Mouse (Mus musculus): Measurements from ENCODE around the gene Phc2. TPM values are rescaled to one million over a fixed set of nuclear protein-coding genes. Genes with fewer than 3 reads are reported as not detected.

Gene Phc2
- total RNA-seq, 1 experiment = 29.8 TPM

- TF ChIP-seq HCFC1 (IDR thresholded peaks at IDR 0.05; ENCODE audit: borderline replicate concordance, insufficient read depth, low read length) (no peak), CHD2 (IDR thresholded peaks at IDR 0.05; ENCODE audit: low read depth, low read length) (no peak), ZNF384 (IDR thresholded peaks at IDR 0.05; ENCODE audit: low read depth, low read length) (no peak), ZC3H11A (IDR thresholded peaks at IDR 0.05; ENCODE audit: borderline replicate concordance, low read depth, low read length) (no peak), MAFK (IDR thresholded peaks at IDR 0.05; ENCODE audit: insufficient read depth, low read depth, low read length) (no peak)
- H3K9me3 ChIP-seq (ENCODE audit: control insufficient read depth, insufficient read depth, low read depth, low read length) = no peaks in the 10 kb centered on the region
- no peak overlapping the region for H3K4me3 ChIP-seq (ENCODE audit: insufficient read depth in 1 of 2, low read depth in 1 of 2, low read length in 2 of 2, poor library complexity in 1 of 2, severe bottlenecking in 1 of 2)
- in situ Hi-C loops (cut with MboI; ENCODE audit: low sequenced_read_pairs in 2 of 2, unreplicated experiment in 2 of 2) = no loop called here
- H3K36me3 ChIP-seq (ENCODE audit: control insufficient read depth, insufficient read depth, low read length, poor library complexity, severe bottlenecking) = peaks cover 30% of the 10 kb centered on the region
- DNase-seq (ENCODE audit: low read depth, low spot score) = no peak
- H3K27ac ChIP-seq (ENCODE audit: insufficient read depth, low read depth, low read length, poor library complexity, severe bottlenecking) = no peak overlapping the region
- H3K4me1 ChIP-seq (ENCODE audit: control insufficient read depth in 2 of 2, insufficient read depth in 2 of 2, low read length in 2 of 2, poor library complexity in 1 of 2) = peaks cover 2% of the 10 kb centered on the region in 2 experiments; a peak in 2 of 4 replicates
- no peak overlapping the region for H3K9ac ChIP-seq (ENCODE audit: insufficient read depth, low read depth, low read length, poor library complexity, severe bottlenecking)
Measured at GRCm38 (mm10) chr4:128743031-128743626, 88.6 kb downstream of the Phc2 start.

GRCm38 (mm10) chr4:128745160-128745559, 90.7 kb downstream of the Phc2 start:
- Histone ChIP-seq H3K27ac (ENCODE audit: insufficient read depth, low read depth, low read length, poor library complexity, severe bottlenecking) (no peak overlapping the region), H3K9me3 (ENCODE audit: control insufficient read depth, insufficient read depth, low read depth, low read length) (no peaks in the 10 kb centered on the region), H3K36me3 (ENCODE audit: control insufficient read depth, insufficient read depth, low read length, poor library complexity, severe bottlenecking) (peaks cover 40% of the 10 kb centered on the region), H3K9ac (ENCODE audit: insufficient read depth, low read depth, low read length, poor library complexity, severe bottlenecking) (no peak overlapping the region), H3K4me3 (ENCODE audit: insufficient read depth in 1 of 2, low read depth in 1 of 2, low read length in 2 of 2, poor library complexity in 1 of 2, severe bottlenecking in 1 of 2) (no peak overlapping the region), H3K4me1 (ENCODE audit: control insufficient read depth in 2 of 2, insufficient read depth in 2 of 2, low read length in 2 of 2, poor library complexity in 1 of 2) (peaks cover 0 to 2% of the 10 kb centered on the region in 2 experiments; a peak in 1 of 4 replicates)
- TF ChIP-seq HCFC1 (IDR thresholded peaks at IDR 0.05; ENCODE audit: borderline replicate concordance, insufficient read depth, low read length) (no peak), ZC3H11A (IDR thresholded peaks at IDR 0.05; ENCODE audit: borderline replicate concordance, low read depth, low read length) (no peak), MAFK (IDR thresholded peaks at IDR 0.05; ENCODE audit: insufficient read depth, low read depth, low read length) (no peak), CHD2 (IDR thresholded peaks at IDR 0.05; ENCODE audit: low read depth, low read length) (no peak), ZNF384 (IDR thresholded peaks at IDR 0.05; ENCODE audit: low read depth, low read length) (no peak)
- no peak for DNase-seq (ENCODE audit: low read depth, low spot score)
- in situ Hi-C loops (cut with MboI; ENCODE audit: low sequenced_read_pairs in 2 of 2, unreplicated experiment in 2 of 2) = no loop called here

- H3K36me3 ChIP-seq (ENCODE audit: control insufficient read depth, insufficient read depth, low read length, poor library complexity, severe bottlenecking) = peaks cover 54% of the 10 kb centered on the region
- TF ChIP-seq HCFC1 (IDR thresholded peaks at IDR 0.05; ENCODE audit: borderline replicate concordance, insufficient read depth, low read length) = no peak
- no peak for TF ChIP-seq ZC3H11A (IDR thresholded peaks at IDR 0.05; ENCODE audit: borderline replicate concordance, low read depth, low read length)
- TF ChIP-seq ZNF384 (IDR thresholded peaks at IDR 0.05; ENCODE audit: low read depth, low read length) = no peak
- no peak for TF ChIP-seq CHD2 (IDR thresholded peaks at IDR 0.05; ENCODE audit: low read depth, low read length)
- no peak for TF ChIP-seq MAFK (IDR thresholded peaks at IDR 0.05; ENCODE audit: insufficient read depth, low read depth, low read length)
- H3K27ac ChIP-seq (ENCODE audit: insufficient read depth, low read depth, low read length, poor library complexity, severe bottlenecking) = no peak overlapping the region
- 0 out of 4 replicates have a peak, but pooled peaks cover 0 to 2% of the 10 kb centered on the region in 2 experiments for H3K4me1 ChIP-seq (ENCODE audit: control insufficient read depth in 2 of 2, insufficient read depth in 2 of 2, low read length in 2 of 2, poor library complexity in 1 of 2)
- H3K4me3 ChIP-seq (ENCODE audit: insufficient read depth in 1 of 2, low read depth in 1 of 2, low read length in 2 of 2, poor library complexity in 1 of 2, severe bottlenecking in 1 of 2) = no peak overlapping the region
- in situ Hi-C loops (cut with MboI; ENCODE audit: low sequenced_read_pairs in 2 of 2, unreplicated experiment in 2 of 2) = no loop called here
- H3K9me3 ChIP-seq (ENCODE audit: control insufficient read depth, insufficient read depth, low read depth, low read length) = no peaks in the 10 kb centered on the region
- H3K9ac ChIP-seq (ENCODE audit: insufficient read depth, low read depth, low read length, poor library complexity, severe bottlenecking) = no peak overlapping the region
- DNase-seq (ENCODE audit: low read depth, low spot score) = no peak
Measured at GRCm38 (mm10) chr4:128747614-128748270, 93.2 kb downstream of the Phc2 start.

GRCm38 (mm10) chr4:128748309-128748708, 93.8 kb downstream of the Phc2 start:
- Histone ChIP-seq H3K9me3 (ENCODE audit: control insufficient read depth, insufficient read depth, low read depth, low read length) (no peaks in the 10 kb centered on the region), H3K4me1 (ENCODE audit: control insufficient read depth in 2 of 2, insufficient read depth in 2 of 2, low read length in 2 of 2, poor library complexity in 1 of 2) (0 out of 4 replicates have a peak, but pooled peaks cover 0 to 2% of the 10 kb centered on the region in 2 experiments), H3K27ac (ENCODE audit: insufficient read depth, low read depth, low read length, poor library complexity, severe bottlenecking) (no peak overlapping the region), H3K36me3 (ENCODE audit: control insufficient read depth, insufficient read depth, low read length, poor library complexity, severe bottlenecking) (peaks cover 54% of the 10 kb centered on the region), H3K9ac (ENCODE audit: insufficient read depth, low read depth, low read length, poor library complexity, severe bottlenecking) (no peak overlapping the region), H3K4me3 (ENCODE audit: insufficient read depth in 1 of 2, low read depth in 1 of 2, low read length in 2 of 2, poor library complexity in 1 of 2, severe bottlenecking in 1 of 2) (no peak overlapping the region)
- no peak for TF ChIP-seq CHD2 (IDR thresholded peaks at IDR 0.05; ENCODE audit: low read depth, low read length)
- no peak for TF ChIP-seq ZNF384 (IDR thresholded peaks at IDR 0.05; ENCODE audit: low read depth, low read length)
- in situ Hi-C loops (cut with MboI; ENCODE audit: low sequenced_read_pairs in 2 of 2, unreplicated experiment in 2 of 2) = no loop called here
- no peak for DNase-seq (ENCODE audit: low read depth, low spot score)

Data from ES-E14 (cell line).